Mouse (Mus musculus) liver, embryonic 12.5 days (tissue): ENCODE results near the gene Pdlim7. TPM values are rescaled to one million over a fixed set of nuclear protein-coding genes. Genes with fewer than 3 reads are reported as not detected.

Source experiments
- ATAC-seq: fragments of 200-750 bp; cut with Nextera tagmentation; 2 replicates; pipeline ENCODE4 v1.8.0; 2017; ENCODE audit warnings: moderate number of reproducible peaks, mild to moderate bottlenecking, moderate library complexity
- H3K27ac ChIP-seq: fragments of 300-500 bp; sonication (generic); 2 replicates; pipeline ENCODE4 v1.5.1; 2016; ENCODE audit warnings: mild to moderate bottlenecking
- H3K27me3 ChIP-seq: fragments of 300-500 bp; sonication (generic); replicated peaks from 2 replicates; pipeline ENCODE4 v1.6.1; 2016; ENCODE audit warnings: mild to moderate bottlenecking, moderate library complexity
- H3K36me3 ChIP-seq: fragments of 300-500 bp; sonication (generic); 2 replicates; pipeline ENCODE4 v1.6.1; 2016; ENCODE audit warnings: mild to moderate bottlenecking, moderate library complexity
- H3K4me1 ChIP-seq: fragments of 300-500 bp; sonication (generic); 2 replicates; pipeline ENCODE4 v1.6.1; 2016
- H3K4me2 ChIP-seq: fragments of 300-500 bp; sonication (generic); 2 replicates; pipeline ENCODE4 v1.6.1; 2016; ENCODE audit warnings: mild to moderate bottlenecking, moderate library complexity
- H3K4me3 ChIP-seq: fragments of 300-500 bp; sonication (generic); 2 replicates; pipeline ENCODE4 v1.5.1; 2016; ENCODE audit warnings: mild to moderate bottlenecking, moderate library complexity
- H3K9ac ChIP-seq: fragments of 300-500 bp; sonication (generic); 2 replicates; pipeline ENCODE4 v1.6.1; 2016; ENCODE audit warnings: mild to moderate bottlenecking, moderate library complexity
- H3K9me3 ChIP-seq: fragments of 300-500 bp; sonication (generic); replicated peaks from 2 replicates; pipeline ENCODE4 v1.6.1; 2016; ENCODE audit warnings: mild to moderate bottlenecking, moderate library complexity
- WGBS: fragments of 180-500 bp; shearing (Covaris S2); methylation state at CpG from one replicate; pipeline ENCODE4 v1.1.7; 2016; ENCODE audit not compliant: insufficient replicate concordance; 5-methylcytosine and 5-hydroxymethylcytosine counted together
- polyA plus RNA-seq: library from polyadenylated mRNA; unstranded; fragments of >200 nt; fragmentation: Nextera tagmentation; extraction: Ambion mirVana; gene quantifications from 2 replicates; pipeline ENCODE4 v1.2.1, GENCODE M21; 2016

Gene Pdlim7
- polyA plus RNA-seq, 1 experiment from 2014 or later: 44.3 TPM

- H3K4me3 ChIP-seq: no peak overlapping the region
- H3K27me3 ChIP-seq: peaks cover 27% of the 10 kb centered on the region
- peaks cover 47% of the 10 kb centered on the region for H3K36me3 ChIP-seq
- H3K9me3 ChIP-seq: no peaks in the 10 kb centered on the region
- no peak overlapping the region for H3K9ac ChIP-seq
- no peak overlapping the region for H3K4me2 ChIP-seq
- no peak for ATAC-seq
- no peak overlapping the region for H3K27ac ChIP-seq
- peaks cover 11% of the 10 kb centered on the region for H3K4me1 ChIP-seq
- WGBS: 69% methylated on average over 11 of the region's 11 CpGs
These were observed 14.6 kb downstream of the Pdlim7 start for GRCm38 (mm10) chr13:55498906-55499305.

GRCm38 (mm10) chr13:55496661-55497060 is 16.8 kb downstream of the Pdlim7 start:
- H3K4me2 ChIP-seq: no peak overlapping the region
- no peak overlapping the region for H3K4me3 ChIP-seq
- no peak overlapping the region for H3K27ac ChIP-seq
- H3K27me3 ChIP-seq: peaks cover 50% of the 10 kb centered on the region
- ATAC-seq: no peak
- H3K9ac ChIP-seq: no peak overlapping the region
- WGBS: 80% methylated on average over 6 of the region's 6 CpGs
- H3K4me1 ChIP-seq: peaks cover 11% of the 10 kb centered on the region
- no peaks in the 10 kb centered on the region for H3K9me3 ChIP-seq
- H3K36me3 ChIP-seq: peaks cover 27% of the 10 kb centered on the region

GRCm38 (mm10) chr13:55495702-55496101 is 17.8 kb downstream of the Pdlim7 start:
- H3K36me3 ChIP-seq: peaks cover 18% of the 10 kb centered on the region
- no peak overlapping the region for H3K9ac ChIP-seq
- 56% methylated on average over 4 of the region's 4 CpGs for WGBS
- no peaks in the 10 kb centered on the region for H3K9me3 ChIP-seq
- H3K4me1 ChIP-seq: peaks cover 11% of the 10 kb centered on the region
- H3K27ac ChIP-seq: no peak overlapping the region
- ATAC-seq: no peak
- H3K27me3 ChIP-seq: peaks cover 59% of the 10 kb centered on the region
- no peak overlapping the region for H3K4me2 ChIP-seq
- H3K4me3 ChIP-seq: no peak overlapping the region

- Histone ChIP-seq H3K27ac (no peak overlapping the region), H3K9me3 (no peaks in the 10 kb centered on the region), H3K4me1 (peaks cover 11% of the 10 kb centered on the region), H3K4me3 (no peak overlapping the region), H3K36me3 (peaks cover 18% of the 10 kb centered on the region), H3K27me3 (peaks cover 60% of the 10 kb centered on the region), H3K4me2 (no peak overlapping the region), H3K9ac (no peak overlapping the region)
- WGBS: 9% methylated on average over 18 of the region's 18 CpGs
- ATAC-seq: peak; percentile 37; the same call in 1 of the 2 replicates
These were observed 18.4 kb downstream of the Pdlim7 start for GRCm38 (mm10) chr13:55494883-55495621.

DNA sequence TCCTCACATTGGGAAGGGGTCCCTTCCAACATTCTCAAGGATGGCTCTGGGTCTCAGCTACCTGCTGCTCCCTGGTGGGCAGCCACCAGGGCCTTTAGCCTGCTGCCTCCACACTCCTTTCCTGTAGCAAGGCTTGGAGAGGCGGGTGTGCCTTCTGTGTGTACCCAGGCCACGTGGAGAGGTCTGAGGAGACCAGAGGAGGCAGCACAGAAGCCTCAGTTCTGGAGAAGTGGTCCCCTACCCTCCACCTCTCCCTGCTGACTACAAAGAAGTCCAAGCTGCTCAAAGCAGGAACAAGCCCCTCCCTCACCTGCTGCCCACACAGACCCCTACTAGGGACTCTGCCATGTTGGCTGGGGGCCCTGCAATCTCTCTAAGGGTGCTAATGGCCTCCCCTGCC is 19.2 kb downstream of the Pdlim7 start:
- H3K4me2 ChIP-seq: no peak overlapping the region
- WGBS: 20% methylated on average over 2 of the region's 2 CpGs
- peaks cover 68% of the 10 kb centered on the region for H3K27me3 ChIP-seq
- H3K4me3 ChIP-seq: no peak overlapping the region
- no peak overlapping the region for H3K27ac ChIP-seq
- no peak for ATAC-seq
- peaks cover 14% of the 10 kb centered on the region for H3K36me3 ChIP-seq
- no peak overlapping the region for H3K9ac ChIP-seq
- no peaks in the 10 kb centered on the region for H3K9me3 ChIP-seq
- peaks cover 11% of the 10 kb centered on the region for H3K4me1 ChIP-seq

DNA sequence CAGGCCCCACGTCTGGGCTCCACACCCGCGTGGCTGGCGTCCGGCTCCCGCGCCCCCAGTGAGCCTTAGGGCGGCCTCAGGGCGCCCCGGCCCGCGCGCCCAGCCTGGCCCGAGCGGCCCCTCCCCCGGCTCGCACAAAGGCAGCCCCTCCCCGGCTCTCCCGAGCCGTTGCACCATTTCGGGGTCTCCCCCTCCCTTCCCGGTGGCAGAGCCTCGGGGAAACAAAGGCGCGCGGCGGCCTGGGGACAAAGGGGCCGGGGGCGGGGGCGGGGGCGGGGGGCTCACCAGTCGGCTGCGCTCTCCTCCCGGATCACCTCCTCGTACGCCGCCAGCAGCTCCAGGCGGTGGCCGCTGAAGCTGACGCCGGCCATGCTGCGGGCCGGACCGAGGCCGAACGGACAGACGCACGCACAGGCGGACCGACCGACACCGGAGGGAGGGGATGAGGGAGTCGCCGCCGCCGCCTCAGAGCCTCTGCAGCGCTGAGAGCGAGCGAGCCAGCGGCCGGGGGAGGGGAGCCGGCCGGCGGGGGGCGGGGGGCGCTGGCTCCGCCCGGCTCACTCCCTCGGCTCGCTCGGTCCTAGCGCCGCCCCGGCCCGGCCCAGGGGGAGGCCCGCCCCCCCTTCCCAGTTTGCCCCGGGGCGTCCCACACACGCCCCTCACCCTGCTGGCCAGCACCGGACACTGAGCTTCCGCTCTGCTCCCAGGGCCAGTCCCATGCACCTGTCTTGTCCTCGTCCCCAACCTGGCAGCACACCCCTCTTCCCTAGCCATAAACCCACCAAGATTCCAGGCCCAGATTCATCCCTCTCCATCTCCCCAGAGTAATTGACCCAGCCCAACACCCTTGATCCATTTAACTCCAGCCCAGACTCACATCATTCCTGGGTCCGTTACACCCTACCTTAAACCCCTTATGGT is 25.6 kb downstream of the Pdlim7 start, which contains the start of gene Dbn1:
Gene Dbn1 (minus strand): TSS at position 534 of the 921 bp plus-strand sequence.
- Histone ChIP-seq H3K4me3 (peak within 1 kb of the TSS; percentile 62), H3K9me3 (no peaks in the 10 kb centered on the region), H3K27me3 (peaks cover 94% of the 10 kb centered on the region), H3K4me1 (peaks cover 28% of the 10 kb centered on the region), H3K36me3 (no peaks in the 10 kb centered on the region), H3K27ac (peak within 1 kb of the TSS; percentile 54), H3K4me2 (peak within 1 kb of the TSS; percentile 72), H3K9ac (peak within 1 kb of the TSS; percentile 63)
- 3% methylated on average over 54 of the region's 83 CpGs for WGBS
- peak; percentile 53 for ATAC-seq

DNA sequence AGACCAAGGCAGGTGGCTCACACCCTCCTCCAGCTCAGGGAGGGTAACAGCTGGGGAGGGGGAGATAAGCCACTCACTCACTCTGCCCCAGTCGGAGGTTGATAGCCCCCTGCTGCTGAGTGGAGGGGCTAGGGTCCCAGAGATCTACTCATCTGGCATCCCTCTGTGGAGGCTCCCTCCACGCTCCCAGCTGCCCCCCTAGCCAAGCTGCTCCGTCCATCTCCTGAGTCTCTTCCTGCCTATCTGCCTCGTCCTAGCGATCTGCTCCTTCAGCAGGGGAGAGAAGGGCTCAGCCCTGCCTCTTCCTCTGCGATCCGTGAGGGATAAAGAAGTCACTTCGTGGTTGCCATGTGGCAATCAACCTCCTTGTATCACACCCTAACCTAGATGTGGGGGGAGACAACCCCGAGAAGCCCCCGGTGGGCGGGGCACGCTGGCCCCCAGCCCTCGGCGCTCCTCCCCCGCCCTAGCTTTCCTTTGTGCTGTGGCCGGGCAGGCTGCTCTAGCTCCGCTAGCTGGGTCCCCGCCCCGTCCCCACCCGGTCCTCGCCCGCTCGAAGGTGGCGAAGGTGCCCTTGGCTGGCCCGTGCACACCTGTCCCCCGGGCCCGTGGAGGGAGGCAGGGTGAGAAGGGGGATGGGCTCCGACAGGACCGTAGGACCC is 26.4 kb downstream of the Pdlim7 start:
- Histone ChIP-seq H3K4me1 (peaks cover 28% of the 10 kb centered on the region), H3K4me2 (peak overlapping the region; percentile 72), H3K9me3 (no peaks in the 10 kb centered on the region), H3K9ac (peak overlapping the region; percentile 63), H3K27ac (peak overlapping the region; percentile 54), H3K4me3 (peak overlapping the region; percentile 62), H3K27me3 (peaks cover 94% of the 10 kb centered on the region), H3K36me3 (no peaks in the 10 kb centered on the region; the same call in 1 of the 2 replicates)
- peak; percentile 27; the same call in 1 of the 2 replicates for ATAC-seq
- WGBS: under 1% methylated on average over 29 of the region's 29 CpGs

DNA sequence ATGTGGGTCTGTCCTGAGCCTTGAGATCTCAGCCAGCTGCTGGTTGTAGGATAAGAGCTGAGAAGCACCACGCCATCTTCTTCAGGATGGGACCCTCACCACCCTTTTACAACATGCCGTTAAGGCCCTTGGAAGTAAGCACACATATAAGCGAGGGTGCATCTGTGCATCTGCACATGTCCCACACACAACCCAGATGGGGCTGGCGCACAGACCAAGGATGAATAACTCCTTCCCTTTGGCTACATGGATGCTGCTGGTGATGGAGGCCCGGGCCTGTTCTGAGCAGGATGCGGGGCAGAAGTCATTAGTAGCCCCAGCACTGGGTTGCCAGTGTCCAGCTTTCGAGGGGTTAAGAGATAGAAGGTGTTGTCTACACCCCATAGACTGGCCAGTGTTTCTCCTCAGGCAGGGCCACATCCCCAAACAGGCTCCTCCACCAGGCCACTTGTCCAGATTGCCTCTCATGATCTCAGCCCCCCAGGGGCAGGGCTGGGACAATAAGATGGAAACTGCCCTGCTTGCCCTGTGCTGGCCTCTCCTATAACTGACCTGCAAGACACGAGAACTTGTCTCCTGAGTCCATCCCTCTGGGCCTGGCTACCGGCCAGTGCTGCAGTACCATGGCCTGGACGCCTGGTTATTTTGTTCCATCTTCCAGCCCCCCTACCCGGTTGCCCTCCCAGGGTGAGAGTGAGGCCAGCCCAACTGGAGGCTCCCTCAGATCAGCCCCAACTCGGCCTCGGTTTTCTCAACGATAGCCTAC is 27.3 kb downstream of the Pdlim7 start:
- WGBS: 47% methylated on average over 14 of the region's 14 CpGs
- peak overlapping the region; percentile 72 for H3K4me2 ChIP-seq
- 0 out of 2 replicates have a peak overlapping the region, but pooled peaks have one; percentile 15 for H3K9ac ChIP-seq
- H3K27me3 ChIP-seq: peaks cover 94% of the 10 kb centered on the region
- no peaks in the 10 kb centered on the region for H3K9me3 ChIP-seq
- peaks cover 28% of the 10 kb centered on the region for H3K4me1 ChIP-seq
- H3K36me3 ChIP-seq: peaks cover 7% of the 10 kb centered on the region
- peak overlapping the region; percentile 62 for H3K4me3 ChIP-seq
- ATAC-seq: 0 out of 2 replicates have a peak, but pooled peaks have one; percentile 16
- H3K27ac ChIP-seq: no peak overlapping the region

GRCm38 (mm10) chr13:55484520-55485088 is 28.9 kb downstream of the Pdlim7 start:
- peaks cover 28% of the 10 kb centered on the region for H3K4me1 ChIP-seq
- no peak for ATAC-seq
- H3K27me3 ChIP-seq: peaks cover 93% of the 10 kb centered on the region
- H3K9me3 ChIP-seq: no peaks in the 10 kb centered on the region
- peaks cover 22% of the 10 kb centered on the region for H3K36me3 ChIP-seq
- H3K4me3 ChIP-seq: no peak overlapping the region
- no peak overlapping the region for H3K27ac ChIP-seq
- H3K9ac ChIP-seq: no peak overlapping the region
- H3K4me2 ChIP-seq: no peak overlapping the region
- WGBS: 39% methylated on average over 7 of the region's 7 CpGs

GRCm38 (mm10) chr13:55483593-55483992 is 29.9 kb downstream of the Pdlim7 start:
- ATAC-seq: no peak
- no peak overlapping the region for H3K4me2 ChIP-seq
- WGBS: 44% methylated on average over 15 of the region's 15 CpGs

DNA sequence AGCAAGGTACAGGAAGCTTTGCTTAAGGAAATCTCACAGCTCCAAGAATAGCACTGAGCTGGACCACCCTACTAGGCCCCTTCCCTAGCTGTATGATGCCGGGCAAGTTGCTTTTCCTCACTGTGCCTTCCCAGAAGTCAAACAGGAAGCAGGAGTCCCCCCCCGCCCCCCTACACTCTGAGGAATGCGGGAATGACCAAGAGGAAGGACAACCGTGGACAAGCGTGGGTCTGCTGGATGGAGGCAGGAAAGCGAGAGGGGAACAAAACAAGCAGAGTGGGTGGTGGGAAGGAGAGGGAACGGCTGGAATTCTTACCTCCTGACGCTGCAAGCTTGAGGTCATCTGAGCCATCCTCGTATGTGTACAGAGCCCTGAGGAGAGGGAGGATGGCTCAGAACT is 30.4 kb downstream of the Pdlim7 start:
- Histone ChIP-seq H3K27me3 (peaks cover 77% of the 10 kb centered on the region), H3K9ac (no peak overlapping the region), H3K27ac (no peak overlapping the region)

More at GRCm38 (mm10) chr13:55483593-55483992, 29.9 kb downstream of the Pdlim7 start:
- Histone ChIP-seq H3K4me3 (no peak overlapping the region), H3K9ac (no peak overlapping the region), H3K4me1 (peaks cover 32% of the 10 kb centered on the region), H3K9me3 (no peaks in the 10 kb centered on the region), H3K27ac (no peak overlapping the region), H3K36me3 (peaks cover 22% of the 10 kb centered on the region), H3K27me3 (peaks cover 82% of the 10 kb centered on the region)

More for the DNA sequence above, 30.4 kb downstream of the Pdlim7 start:
- WGBS: 36% methylated on average over 9 of the region's 9 CpGs
- no peak for ATAC-seq
- H3K4me1 ChIP-seq: peaks cover 30% of the 10 kb centered on the region
- no peak overlapping the region for H3K4me3 ChIP-seq
- H3K36me3 ChIP-seq: peaks cover 22% of the 10 kb centered on the region
- H3K9me3 ChIP-seq: no peaks in the 10 kb centered on the region
- H3K4me2 ChIP-seq: no peak overlapping the region
